In the genomic region with DNA sequence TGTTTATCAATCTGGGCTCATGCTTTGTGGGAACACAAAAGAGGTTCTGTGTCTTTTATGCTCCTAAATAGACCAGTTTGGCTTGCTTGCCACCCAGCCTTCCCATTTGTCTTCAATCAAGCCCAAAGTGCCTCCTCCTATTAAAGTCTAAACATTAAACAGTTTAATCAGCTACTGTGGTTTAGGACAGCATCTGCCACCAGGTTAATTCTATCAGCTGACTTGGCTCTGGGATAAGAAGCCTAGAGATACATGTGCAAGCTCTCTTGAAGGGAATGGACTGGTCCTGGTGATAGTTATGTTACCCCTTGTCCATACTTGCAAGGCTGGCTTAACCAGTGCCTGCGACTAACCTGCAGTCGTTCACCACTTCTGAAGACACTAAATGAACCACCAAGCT, we compare ENCODE assay signal across 33 mouse cellular contexts. TPM values are rescaled to one million over a fixed set of nuclear protein-coding genes. Genes with fewer than 3 reads are reported as not detected.
DNase-seq lines count a peak whose midpoint lies in the region; TF ChIP-seq lines count a peak whose summit lies in the region.
"Had no signal": no experiment of that assay in that cellular context is flagged by ENCODE, and none has a peak within 500 bp of the region (broad histone marks: within the 10 kb centered on the region; RNA-seq: fewer than 3 reads in every experiment).

No protein-coding gene starts in this region.

- TF ChIP-seq CTCF in kidney, adult 2 months (conservative IDR thresholded peaks at IDR 0.05; ENCODE audit: insufficient read depth, insufficient read length, low read depth, low read length), result no peak
- no peak for TF ChIP-seq CTCF in layer of hippocampus, adult 2 months (conservative IDR thresholded peaks at IDR 0.05)

- no peak overlapping the region for H3K27ac ChIP-seq in heart, embryonic 10.5 days
- H3K27ac ChIP-seq in kidney, adult 2 months (ENCODE audit: insufficient read depth, low read depth, low read length), result peak overlapping the region; percentile 62
- peak overlapping the region; percentile 67 for H3K27ac ChIP-seq in layer of hippocampus, adult 2 months
- H3K27ac ChIP-seq: embryonic facial prominence, embryonic 10.5 days; embryonic facial prominence, embryonic 13.5 days; forebrain, embryonic 12.5 days; forebrain, embryonic 15.5 days; heart, adult 2 months; hindbrain, embryonic 14.5 days; hindbrain, postnatal 0 days had no signal

- no peaks in the 10 kb centered on the region for H3K27me3 ChIP-seq in heart, embryonic 10.5 days (ENCODE audit: insufficient read depth, poor library complexity, severe bottlenecking)
- no peaks in the 10 kb centered on the region for H3K27me3 ChIP-seq in kidney, adult 2 months (replicated peaks; ENCODE audit: control insufficient read depth, insufficient read depth, low read length)
- H3K27me3 ChIP-seq: CH12.LX; embryonic facial prominence, embryonic 13.5 days; forebrain, embryonic 12.5 days; forebrain, embryonic 15.5 days; Patski had no signal

- DNase-seq in heart, embryonic 10.5 days (ENCODE audit: low spot score), result peak; percentile 46
- DNase-seq in heart, postnatal 10 days, result no peak
- DNase-seq in kidney, adult 2 months, result peak; percentile 73
- no peak for DNase-seq in kidney, postnatal 14 days
- no peak for DNase-seq in layer of hippocampus, adult 2 months (ENCODE audit: low spot score in 2 of 2)
- no peak for DNase-seq in layer of hippocampus, postnatal 25 days (ENCODE audit: extremely low spot score in 1 of 2, low spot score in 1 of 2)
- peak; percentile 49 for DNase-seq in brain, adult 2 months (ENCODE audit: low read depth, low spot score)
- DNase-seq in adipocyte (ENCODE audit: low spot score), result no peak
- DNase-seq: adrenal gland, adult 2 months; adrenal gland, postnatal 14 days; B cell, adult 2 months; cerebellum, adult 11-12 months; cerebellum, adult 8-10 months; cerebellum, postnatal 10 days; cerebellum, postnatal 36 days; embryo, embryonic 11 days; gastrocnemius, postnatal 25 days; heart, adult 2 months; heart, postnatal 4 days had no signal

- peaks cover 10% of the 10 kb centered on the region for H3K4me1 ChIP-seq in heart, embryonic 10.5 days
- H3K4me1 ChIP-seq in kidney, adult 2 months (ENCODE audit: control insufficient read depth, insufficient read depth, low read length), result peaks cover 6% of the 10 kb centered on the region; the same call in 1 of the 2 replicates
- H3K4me1 ChIP-seq: forebrain, embryonic 12.5 days; forebrain, embryonic 15.5 days had no signal

- peaks cover 15% of the 10 kb centered on the region for H3K36me3 ChIP-seq in heart, embryonic 10.5 days
- H3K36me3 ChIP-seq in kidney, adult 2 months (ENCODE audit: control insufficient read depth, insufficient read depth, low read length), result peaks cover 4% of the 10 kb centered on the region
- H3K36me3 ChIP-seq: forebrain, embryonic 12.5 days had no signal

- no peak for TF ChIP-seq POLR2A in kidney, adult 2 months (IDR thresholded peaks at IDR 0.05; ENCODE audit: low read depth, low read length)

- intact Hi-C loops in heart, postnatal 10 days (cut with DNase I), result no loop called here

- H3K9me3 ChIP-seq in heart, embryonic 10.5 days, result no peaks in the 10 kb centered on the region
- H3K9me3 ChIP-seq: embryonic facial prominence, embryonic 10.5 days; embryonic facial prominence, embryonic 13.5 days; forebrain, embryonic 12.5 days; forebrain, embryonic 15.5 days; G1E had no signal

- no peak overlapping the region for H3K4me3 ChIP-seq in heart, embryonic 10.5 days
- no peak overlapping the region for H3K4me3 ChIP-seq in kidney, adult 2 months (ENCODE audit: insufficient read depth, low read depth, low read length)
- H3K4me3 ChIP-seq in layer of hippocampus, adult 2 months, result no peak overlapping the region
- H3K4me3 ChIP-seq: embryonic facial prominence, embryonic 10.5 days; embryonic facial prominence, embryonic 13.5 days; erythroblast, embryonic 14.5 days; forebrain, embryonic 12.5 days; forebrain, embryonic 15.5 days; heart, adult 2 months had no signal

- 82% methylated on average over 2 of the region's 2 CpGs for WGBS in heart, embryonic 10.5 days
- WGBS in kidney, adult 2 months, result 25% methylated on average over 2 of the region's 2 CpGs

RNA-seq across cellular contexts. Expression of a gene that starts 28.8 kb away (rescaled TPM):
- 22.5 and 28.1 TPM in 2 replicates for polyA plus RNA-seq in heart, embryonic 10.5 days (2016; fragmentation: Nextera tagmentation; extraction: Ambion mirVana)
- total RNA-seq in heart, postnatal 10 days (2021), result 10 to 100 TPM; 15.1 to 17.6 TPM
- 81.5 and 81.6 TPM in 2 replicates for polyA plus RNA-seq in kidney, adult 2 months (2012; rRNA removed)
- total RNA-seq in layer of hippocampus, adult 2 months (2021), result 10 to 100 TPM; 23.5 to 25.3 TPM
- total RNA-seq in layer of hippocampus, postnatal 25 days (2021), result 10 to 100 TPM; 22.1 to 24.0 TPM

RNA-seq across cellular contexts. Expression of a gene that starts 38.8 kb away (rescaled TPM):
- polyA plus RNA-seq in heart, embryonic 10.5 days (2016; fragmentation: Nextera tagmentation; extraction: Ambion mirVana), result 0.13 TPM in 1 of 2 replicates, not detected in the other
- not detected for total RNA-seq in heart, postnatal 10 days (2021)
- polyA plus RNA-seq in kidney, adult 2 months (2012; rRNA removed), result 0.08 and 0.11 TPM in 2 replicates
- not detected for total RNA-seq in layer of hippocampus, adult 2 months (2021)
- under 1 TPM in 1 of 2 experiments, not detected in 1; 0.10 TPM for total RNA-seq in layer of hippocampus, postnatal 25 days (2021)
- total RNA-seq: CH12.LX; G1E; gastrocnemius, adult 8-10 months; gastrocnemius, postnatal 25 days; heart, adult 2 months; heart, postnatal 4 days; hindbrain, postnatal 0 days had no signal
- polyA plus RNA-seq: embryonic facial prominence, embryonic 10.5 days; erythroblast, embryonic 14.5 days; forebrain, embryonic 12.5 days; forebrain, embryonic 15.5 days; G1E; heart, adult 2 months; heart, embryonic 11.5 days; heart, embryonic 14.5 days; heart, postnatal 0 days; hindbrain, embryonic 14.5 days had no signal

Comparison
In these comparisons a context has a peak if more than half of its experiments do, and no peak if none do; other contexts are left out.
1. DNase-seq: peak in heart, embryonic 10.5 days (single experiment), kidney, adult 2 months (single experiment) and brain, adult 2 months (single experiment); none in heart, postnatal 10 days (0 of 2), kidney, postnatal 14 days (single experiment), layer of hippocampus, adult 2 months (0 of 2), layer of hippocampus, postnatal 25 days (0 of 2) and adipocyte (single experiment).